Mouse (Mus musculus) ES-Bruce4 (cell line): Measurements from ENCODE around the gene Spg21.

Experiments
- CTCF ChIP-seq: IDR thresholded peaks from one replicate; pipeline ENCODE4 v1.8.1; 2011; ENCODE audit warnings: low read depth, low read length
- EP300 ChIP-seq: IDR thresholded peaks from 2 replicates; pipeline ENCODE4 v1.6.1; 2011; ENCODE audit warnings: low read depth, low read length; ENCODE audit not compliant: insufficient read depth

- TF ChIP-seq EP300 (no peak), CTCF (no peak)
These were observed 51.8 kb downstream of the Spg21 start for GRCm38 (mm10) chr9:65512520-65512919.
